Mouse (Mus musculus) hindbrain, embryonic 14.5 days (tissue): ENCODE measurements around the gene Chst8. TPM values are rescaled to one million over a fixed set of nuclear protein-coding genes. Genes with fewer than 3 reads are reported as not detected.

Experiments used
- ATAC-seq: fragments of 200-750 bp; cut with Nextera tagmentation; 2 replicates; pipeline ENCODE4 v1.8.0; 2017; ENCODE audit warnings: moderate number of reproducible peaks, mild to moderate bottlenecking, moderate TSS enrichment, moderate library complexity; ENCODE audit not compliant: low FRiP score
- DNase-seq: peaks from one replicate; pipeline ENCODE4 v3.0.0-alpha.2; 2015; ENCODE audit warnings: low spot score
- H3K27ac ChIP-seq: fragments of 300-500 bp; sonication (generic); 2 replicates; pipeline ENCODE4 v1.5.1; 2014; ENCODE audit warnings: mild to moderate bottlenecking, moderate library complexity
- H3K27me3 ChIP-seq: fragments of 300-500 bp; sonication (generic); 2 replicates; pipeline ENCODE4 v1.6.1; 2014; ENCODE audit warnings: mild to moderate bottlenecking, low read length, mixed read lengths; ENCODE audit not compliant: control insufficient read depth, insufficient read depth
- H3K36me3 ChIP-seq: fragments of 300-500 bp; sonication (generic); replicated peaks from 2 replicates; pipeline ENCODE4 v1.6.1; 2014; ENCODE audit not compliant: control insufficient read depth, insufficient read depth
- H3K4me1 ChIP-seq: fragments of 300-500 bp; sonication (generic); replicated peaks from 2 replicates; pipeline ENCODE4 v1.6.1; 2014; ENCODE audit warnings: antibody characterized with exemption, low read length, mixed read lengths; ENCODE audit not compliant: control insufficient read depth, insufficient read depth
- H3K4me2 ChIP-seq: fragments of 300-500 bp; sonication (generic); replicated peaks from 2 replicates; pipeline ENCODE4 v1.6.1; 2014; ENCODE audit warnings: mild to moderate bottlenecking, moderate library complexity
- H3K4me3 ChIP-seq: fragments of 300-500 bp; sonication (generic); replicated peaks from 2 replicates; pipeline ENCODE4 v1.5.1; 2014; ENCODE audit warnings: mild to moderate bottlenecking, low read length
- H3K9ac ChIP-seq: fragments of 300-500 bp; sonication (generic); 2 replicates; pipeline ENCODE4 v1.6.1; 2014
- H3K9me3 ChIP-seq: fragments of 300-500 bp; sonication (generic); 2 replicates; pipeline ENCODE4 v1.6.1; 2016; ENCODE audit warnings: low read length; ENCODE audit not compliant: control insufficient read depth
- WGBS: fragments of 180-500 bp; shearing (Covaris S2); extraction: QIAGEN DNeasy Blood & Tissue Kit; methylation state at CpG from one replicate; pipeline ENCODE4 v1.1.7; 2014; 5-methylcytosine and 5-hydroxymethylcytosine counted together
- polyA plus RNA-seq: library from polyadenylated mRNA; unstranded; fragments of >200 nt; fragmentation: Nextera tagmentation; extraction: Ambion mirVana; gene quantifications from 2 replicates; pipeline ENCODE4 v1.2.1, GENCODE M21; 2014

Gene Chst8
- polyA plus RNA-seq, 1 experiment from 2014 or later, result 8.5 TPM

DNA sequence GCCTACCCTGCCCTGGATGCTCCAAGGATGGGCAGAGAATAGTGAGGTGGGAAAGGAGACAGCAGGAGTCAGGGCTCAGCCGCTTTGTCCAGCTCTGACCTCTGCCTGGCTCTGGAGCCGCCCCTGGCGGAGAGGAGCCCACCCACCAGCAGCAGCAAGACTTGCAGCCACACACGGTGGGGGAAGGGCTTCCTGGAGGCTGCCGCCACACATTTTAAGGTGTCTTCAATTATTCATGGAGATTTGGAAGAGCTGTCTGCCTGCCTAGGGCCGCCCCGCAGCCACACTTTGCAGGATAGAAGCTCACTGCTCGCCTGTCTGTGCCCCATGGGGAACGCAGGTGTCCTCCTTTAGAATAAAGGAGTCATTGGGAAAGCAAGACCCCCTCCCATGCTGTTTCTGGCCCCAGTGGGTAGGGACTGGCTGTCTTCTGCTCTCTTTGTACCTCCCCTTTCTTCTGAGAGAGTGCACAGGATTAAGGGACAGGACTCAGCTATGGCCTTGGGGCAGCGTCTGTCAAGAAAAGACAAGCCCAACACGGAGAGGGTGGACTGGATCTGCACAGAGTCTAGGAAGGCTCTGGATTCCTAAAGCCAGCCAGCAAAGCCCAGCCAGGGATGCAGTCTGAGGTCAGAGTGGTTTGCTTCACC, 95.2 kb downstream of the Chst8 start:
- Histone ChIP-seq H3K36me3 (no peaks in the 10 kb centered on the region), H3K27ac (peak overlapping the region; percentile 59; the same call in 1 of the 2 replicates), H3K9ac (no peak overlapping the region; the same call in 1 of the 2 replicates), H3K9me3 (no peaks in the 10 kb centered on the region), H3K4me3 (no peak overlapping the region), H3K27me3 (no peaks in the 10 kb centered on the region), H3K4me2 (no peak overlapping the region), H3K4me1 (peaks cover 37% of the 10 kb centered on the region)
- ATAC-seq (peak; percentile 49), DNase-seq (no peak)
- WGBS, result 9% methylated on average over 11 of the region's 11 CpGs

DNA sequence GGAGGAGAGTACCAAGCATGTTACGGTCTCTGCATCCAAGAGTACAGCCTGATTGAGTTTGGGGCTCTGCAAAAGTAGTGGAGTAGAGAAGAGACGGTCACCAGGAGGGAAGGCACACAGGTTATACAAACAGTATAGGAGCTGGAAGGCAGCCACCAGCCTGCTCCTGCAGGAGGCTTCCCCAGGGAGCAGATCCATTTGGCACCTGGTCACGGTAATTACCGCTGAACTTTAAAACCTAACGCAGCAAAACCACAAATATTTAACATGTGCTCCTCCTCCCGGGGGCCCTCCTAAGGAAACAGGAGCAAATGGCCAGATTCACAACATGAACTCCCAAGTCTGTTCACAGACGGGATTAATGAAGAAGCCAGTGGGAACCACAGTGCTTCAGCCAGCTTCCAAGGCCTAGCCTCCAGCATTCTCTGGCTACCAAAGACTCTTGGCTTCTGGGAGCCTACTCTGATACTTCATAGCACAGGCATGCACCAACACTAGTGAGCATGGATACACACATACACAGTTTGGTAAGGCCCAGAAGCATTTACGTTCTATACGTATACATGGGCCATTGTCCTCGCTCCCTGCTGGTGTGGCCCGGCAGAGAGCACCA, 97.6 kb downstream of the Chst8 start:
- H3K27me3 ChIP-seq, result no peaks in the 10 kb centered on the region
- H3K27ac ChIP-seq, result no peak overlapping the region
- no peak overlapping the region for H3K4me3 ChIP-seq
- DNase-seq, result no peak
- WGBS, result 55% methylated on average over 11 of the region's 11 CpGs
- no peak overlapping the region for H3K4me2 ChIP-seq
- ATAC-seq, result no peak
- no peaks in the 10 kb centered on the region for H3K9me3 ChIP-seq
- peaks cover 22% of the 10 kb centered on the region for H3K4me1 ChIP-seq
- no peak overlapping the region for H3K9ac ChIP-seq
- no peaks in the 10 kb centered on the region for H3K36me3 ChIP-seq

DNA sequence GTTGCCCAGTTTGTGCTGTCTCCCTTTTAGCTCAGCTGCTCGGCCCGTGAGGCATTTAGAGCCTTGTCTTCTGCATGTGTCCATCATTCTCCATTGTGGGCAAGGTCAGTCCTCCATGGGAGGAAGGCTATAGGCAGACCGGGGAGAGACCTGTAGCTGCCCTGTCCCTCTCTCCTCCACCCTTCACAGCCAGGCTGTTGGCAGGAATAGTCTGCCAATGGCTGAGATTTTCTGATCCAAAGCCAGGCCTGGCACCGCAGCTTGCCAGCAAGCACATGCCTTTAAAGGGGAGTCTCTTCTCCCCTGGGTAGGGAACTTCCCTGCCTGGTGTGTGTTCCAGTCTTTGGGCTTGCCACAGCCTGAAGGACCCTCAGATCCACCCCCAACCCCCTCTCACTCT, 103.4 kb downstream of the Chst8 start:
- no peak overlapping the region for H3K9ac ChIP-seq
- ATAC-seq, result no peak; the same call in 1 of the 2 replicates
- H3K27me3 ChIP-seq, result no peaks in the 10 kb centered on the region
- H3K9me3 ChIP-seq, result peaks cover 4% of the 10 kb centered on the region; the same call in 1 of the 2 replicates
- H3K27ac ChIP-seq, result no peak overlapping the region
- H3K4me3 ChIP-seq, result no peak overlapping the region
- 63% methylated on average over 4 of the region's 4 CpGs for WGBS
- no peaks in the 10 kb centered on the region for H3K36me3 ChIP-seq
- H3K4me1 ChIP-seq, result no peaks in the 10 kb centered on the region
- DNase-seq, result peak; percentile 66
- H3K4me2 ChIP-seq, result no peak overlapping the region

DNA sequence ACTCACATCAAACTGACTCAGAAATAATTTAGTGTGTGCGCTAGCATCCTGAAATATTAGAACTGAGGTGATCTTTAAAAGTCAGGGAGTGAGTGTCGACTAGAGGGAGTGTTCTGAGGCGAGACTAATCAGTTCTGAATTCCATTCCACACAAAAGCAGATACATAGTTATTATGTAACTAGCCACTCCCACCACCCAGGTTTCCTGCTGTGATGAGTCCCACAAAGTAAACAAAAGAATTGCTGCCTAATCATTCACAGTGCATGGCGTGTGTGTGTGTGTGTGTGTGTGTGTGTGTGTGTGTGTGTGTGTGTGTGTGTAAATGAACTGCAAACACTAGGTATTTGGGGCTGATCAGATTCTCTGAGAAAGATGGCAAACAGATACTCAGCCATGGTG, 108.1 kb downstream of the Chst8 start:
- Histone ChIP-seq H3K4me1 (no peaks in the 10 kb centered on the region), H3K9me3 (peaks cover 4% of the 10 kb centered on the region; the same call in 1 of the 2 replicates), H3K27me3 (no peaks in the 10 kb centered on the region), H3K27ac (no peak overlapping the region), H3K4me2 (no peak overlapping the region), H3K9ac (no peak overlapping the region), H3K4me3 (no peak overlapping the region), H3K36me3 (no peaks in the 10 kb centered on the region)
- WGBS, result 28% methylated on average over 4 of the region's 4 CpGs
- DNase-seq (no peak), ATAC-seq (no peak)

DNA sequence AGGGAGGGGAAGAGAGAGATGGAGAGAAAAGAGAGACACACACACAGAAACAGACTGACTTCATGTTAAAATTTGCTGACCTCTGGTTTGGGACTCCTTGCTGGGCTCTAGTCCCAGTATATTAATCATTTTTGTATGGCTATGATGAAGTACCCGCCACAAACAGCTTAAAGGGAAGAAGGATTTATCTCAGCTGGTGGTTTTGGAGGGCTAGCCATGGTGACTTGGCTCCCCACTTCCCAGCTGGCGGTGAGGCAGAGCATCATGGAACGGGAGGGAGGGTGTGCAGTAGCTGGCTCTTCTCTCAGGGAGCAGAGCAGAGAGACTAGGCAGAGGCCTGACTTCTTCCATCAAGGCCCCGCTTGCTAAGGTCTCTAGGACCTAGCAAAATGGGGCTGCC, 109.1 kb downstream of the Chst8 start:
- no peaks in the 10 kb centered on the region for H3K4me1 ChIP-seq
- H3K9ac ChIP-seq, result no peak overlapping the region
- no peaks in the 10 kb centered on the region for H3K27me3 ChIP-seq
- 47% methylated on average over 4 of the region's 4 CpGs for WGBS
- no peaks in the 10 kb centered on the region for H3K36me3 ChIP-seq
- DNase-seq (no peak), ATAC-seq (no peak)
- no peak overlapping the region for H3K4me3 ChIP-seq
- H3K27ac ChIP-seq, result no peak overlapping the region
- H3K4me2 ChIP-seq, result no peak overlapping the region
- H3K9me3 ChIP-seq, result peaks cover 4% of the 10 kb centered on the region; the same call in 1 of the 2 replicates

DNA sequence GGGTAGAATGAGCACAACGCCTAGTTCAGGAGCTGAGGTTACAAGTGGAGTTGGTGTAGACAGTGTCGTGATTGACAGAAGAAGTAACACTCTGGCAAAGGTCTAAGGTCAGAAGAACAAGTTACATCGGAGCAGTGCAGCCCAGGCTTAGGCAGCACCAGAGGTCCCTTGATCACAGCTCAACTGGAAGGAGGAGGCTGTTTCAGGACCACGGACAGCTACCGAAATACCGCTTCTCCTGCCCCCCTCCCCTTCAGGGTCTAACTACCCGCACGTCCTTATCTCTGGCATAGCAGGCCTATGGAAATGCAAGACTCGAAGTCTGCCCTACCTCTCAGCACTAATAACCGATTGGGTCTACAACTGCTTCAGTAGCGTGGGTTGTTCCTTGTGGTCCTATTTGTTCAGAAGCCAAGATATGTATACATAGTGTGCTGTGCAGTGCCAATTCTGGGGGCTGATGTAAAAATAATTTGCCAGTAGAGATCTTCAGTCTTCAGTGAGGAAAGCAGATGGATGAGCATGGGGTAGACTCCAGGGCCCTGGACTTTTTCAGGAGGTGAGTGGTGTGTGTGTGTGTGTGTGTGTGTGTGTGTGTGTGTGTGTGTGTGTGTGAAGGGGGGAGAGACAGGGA, 109.7 kb downstream of the Chst8 start:
- 20% methylated on average over 11 of the region's 11 CpGs for WGBS
- Histone ChIP-seq H3K4me1 (no peaks in the 10 kb centered on the region), H3K9ac (no peak overlapping the region), H3K9me3 (peaks cover 4% of the 10 kb centered on the region; the same call in 1 of the 2 replicates), H3K4me3 (no peak overlapping the region), H3K27ac (no peak overlapping the region), H3K36me3 (no peaks in the 10 kb centered on the region), H3K27me3 (no peaks in the 10 kb centered on the region), H3K4me2 (no peak overlapping the region)
- ATAC-seq (no peak), DNase-seq (no peak)

DNA sequence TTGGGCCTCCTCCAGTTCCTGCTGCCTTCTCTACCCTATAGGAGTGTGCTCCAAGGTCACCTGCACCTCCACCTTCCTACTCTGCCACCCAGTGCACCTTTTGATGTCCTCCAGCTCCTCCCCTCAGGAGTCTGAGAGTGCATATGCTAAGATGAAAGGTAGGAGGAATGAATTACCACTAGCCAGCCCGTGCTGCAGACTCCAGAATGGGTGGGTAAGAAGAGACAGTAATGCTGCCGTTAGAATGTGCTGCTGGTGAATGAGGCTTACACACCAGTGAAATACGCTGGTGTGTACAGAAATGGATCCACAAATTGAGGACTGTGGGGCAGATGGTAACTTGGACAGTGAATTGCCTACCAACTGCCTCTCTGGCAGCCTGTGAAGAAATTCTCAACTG, 112.6 kb downstream of the Chst8 start:
- Histone ChIP-seq H3K4me1 (peaks cover 15% of the 10 kb centered on the region), H3K9me3 (no peaks in the 10 kb centered on the region), H3K27ac (no peak overlapping the region), H3K4me3 (no peak overlapping the region), H3K27me3 (no peaks in the 10 kb centered on the region), H3K9ac (no peak overlapping the region), H3K36me3 (no peaks in the 10 kb centered on the region), H3K4me2 (no peak overlapping the region)
- ATAC-seq, result no peak
- no peak for DNase-seq
- WGBS, result 70% methylated on average over 3 of the region's 3 CpGs

DNA sequence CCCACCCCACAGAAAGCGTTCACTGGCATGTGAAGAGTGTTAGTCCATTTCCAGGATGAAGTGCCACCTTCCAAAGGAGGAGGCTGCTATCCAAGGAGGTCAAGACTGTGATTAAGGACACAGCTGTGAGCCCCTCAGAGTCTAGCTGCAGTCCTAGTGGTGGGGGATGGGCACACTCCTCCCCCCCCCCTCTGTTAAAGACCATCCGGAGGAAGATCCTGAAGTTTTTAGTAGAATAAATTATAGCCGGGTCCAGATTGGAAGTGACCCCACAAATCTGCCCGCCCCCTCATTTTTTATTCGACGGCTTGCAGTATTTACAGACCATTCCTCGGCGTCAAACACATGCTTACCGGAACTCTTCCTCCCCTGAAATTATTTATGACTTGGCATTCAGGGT, 114.3 kb downstream of the Chst8 start:
- 72% methylated on average over 9 of the region's 9 CpGs for WGBS
- H3K27ac ChIP-seq, result no peak overlapping the region

DNA sequence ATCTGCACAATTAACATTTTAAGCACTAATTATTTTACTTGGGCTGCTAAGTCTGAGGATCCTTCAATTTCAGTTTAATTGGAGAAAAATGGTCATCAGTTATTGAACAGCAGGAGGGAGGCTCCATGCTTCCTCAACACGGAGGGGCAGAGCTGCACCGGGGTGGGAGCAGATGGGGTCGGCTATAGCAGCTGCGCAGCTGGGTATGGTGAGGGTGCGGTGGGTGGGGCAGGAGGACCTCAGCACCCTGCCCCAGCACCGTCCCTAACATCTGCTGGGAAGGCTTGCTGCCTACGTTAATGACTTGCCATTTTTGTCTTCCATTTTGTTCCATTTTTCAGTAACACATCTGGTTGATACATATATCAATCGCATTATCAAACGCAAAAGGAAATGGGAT, 116.4 kb downstream of the Chst8 start:
- ATAC-seq, result no peak
- WGBS, result 35% methylated on average over 9 of the region's 9 CpGs

More for the DNA sequence above, 114.3 kb downstream of the Chst8 start:
- Histone ChIP-seq H3K36me3 (no peaks in the 10 kb centered on the region), H3K9ac (no peak overlapping the region), H3K4me2 (no peak overlapping the region), H3K27me3 (no peaks in the 10 kb centered on the region), H3K9me3 (no peaks in the 10 kb centered on the region), H3K4me1 (peaks cover 19% of the 10 kb centered on the region), H3K4me3 (no peak overlapping the region)
- ATAC-seq (no peak), DNase-seq (no peak)

More for the DNA sequence above, 116.4 kb downstream of the Chst8 start:
- no peaks in the 10 kb centered on the region for H3K36me3 ChIP-seq
- H3K9ac ChIP-seq, result no peak overlapping the region
- DNase-seq, result no peak
- H3K4me2 ChIP-seq, result no peak overlapping the region
- no peaks in the 10 kb centered on the region for H3K9me3 ChIP-seq
- peaks cover 29% of the 10 kb centered on the region for H3K4me1 ChIP-seq
- no peak overlapping the region for H3K4me3 ChIP-seq
- H3K27ac ChIP-seq, result peak overlapping the region; percentile 66; the same call in 1 of the 2 replicates
- H3K27me3 ChIP-seq, result no peaks in the 10 kb centered on the region
